Mouse (Mus musculus): ENCODE data around the gene Zswim7.

Gene Zswim7

GRCm38 (mm10) chr11:62253380-62253779, 27.8 kb downstream of the Zswim7 start:
- DNase-seq (ENCODE audit: low spot score in 2 of 2): no peak

GRCm38 (mm10) chr11:62251047-62251446, 30.1 kb downstream of the Zswim7 start:
- peak in 1 of 2 experiments; percentile 21 for DNase-seq (ENCODE audit: low spot score in 2 of 2)

- DNase-seq (ENCODE audit: low spot score in 2 of 2): peak; percentile 19 to 25
Observed at GRCm38 (mm10) chr11:62249266-62250037, 31.7 kb downstream of the Zswim7 start.

GRCm38 (mm10) chr11:62248401-62249244, 32.6 kb downstream of the Zswim7 start, which contains the start of gene Adora2b:
Adora2b (plus strand) TSS chr11:62248984.
- peak; percentile 35 to 70 for DNase-seq (ENCODE audit: low spot score in 2 of 2)

- DNase-seq (ENCODE audit: low spot score in 2 of 2): no peak
Observed at GRCm38 (mm10) chr11:62247759-62248400, 33.3 kb downstream of the Zswim7 start.

GRCm38 (mm10) chr11:62244471-62244870, 36.7 kb downstream of the Zswim7 start:
- no peak for DNase-seq (ENCODE audit: low spot score in 2 of 2)

- DNase-seq (ENCODE audit: low spot score in 2 of 2): no peak
Observed at GRCm38 (mm10) chr11:62243871-62244270, 37.3 kb downstream of the Zswim7 start.

GRCm38 (mm10) chr11:62240631-62241261, 40.4 kb downstream of the Zswim7 start:
- no peak for DNase-seq (ENCODE audit: low spot score in 2 of 2)

- no peak for DNase-seq (ENCODE audit: low spot score in 2 of 2)
Observed at GRCm38 (mm10) chr11:62224797-62225196, 56.4 kb downstream of the Zswim7 start.

GRCm38 (mm10) chr11:62223962-62224361, 57.2 kb downstream of the Zswim7 start:
- no peak for DNase-seq (ENCODE audit: low spot score in 2 of 2)

- DNase-seq (ENCODE audit: low spot score in 2 of 2): no peak
Observed at GRCm38 (mm10) chr11:62223416-62223815, 57.8 kb downstream of the Zswim7 start.

GRCm38 (mm10) chr11:62220756-62221510, 60.2 kb downstream of the Zswim7 start:
- DNase-seq (ENCODE audit: low spot score in 2 of 2): no peak

GRCm38 (mm10) chr11:62217751-62218150, 63.4 kb downstream of the Zswim7 start:
- no peak for DNase-seq (ENCODE audit: low spot score in 2 of 2)
